Mouse (Mus musculus) cortical plate, adult 2 months (tissue): ENCODE results near the gene Cdh4.

Experiments
- CTCF ChIP-seq: fragments of 200-500 bp; IDR thresholded peaks from 2 replicates; pipeline ENCODE4 v1.5.1; 2011; ENCODE audit warnings: mild to moderate bottlenecking, control low read depth, low read length; ENCODE audit not compliant: insufficient read depth; ENCODE audit errors: extremely low read depth
- POLR2A ChIP-seq: fragments of 200-500 bp; IDR thresholded peaks from 2 replicates; pipeline ENCODE4 v1.6.1; 2011; ENCODE audit warnings: mild to moderate bottlenecking, low read length, control low read depth; ENCODE audit not compliant: insufficient read depth; ENCODE audit errors: extremely low read depth

DNA sequence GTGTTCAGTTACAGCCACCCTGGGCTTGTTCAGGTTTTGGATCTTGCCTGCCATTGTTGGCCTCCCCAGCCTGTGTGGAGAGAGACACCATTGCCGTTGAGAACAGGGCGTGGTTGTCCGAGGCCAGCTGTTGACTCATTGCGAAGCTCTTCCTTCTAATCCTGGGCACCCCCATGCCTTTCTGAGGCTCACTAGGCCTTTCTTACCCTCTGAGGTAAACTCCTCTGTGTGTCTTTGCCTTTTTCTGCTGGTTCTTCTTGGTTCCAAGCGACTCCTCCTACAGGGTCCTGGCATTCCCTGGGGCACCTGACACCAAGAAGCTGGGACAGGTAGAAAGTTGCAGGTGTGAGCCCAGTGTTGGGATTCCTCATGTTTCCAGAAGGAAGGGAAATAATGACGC, 78.7 kb downstream of the Cdh4 start:
- TF ChIP-seq CTCF (no peak), POLR2A (no peak)
